Mouse (Mus musculus) cerebellum, adult 18-20 months (tissue): ENCODE data around the gene Hoxa6.

ENCODE experiments used
- DNase-seq, 2 experiments: peaks; one replicate each; pipeline ENCODE4 v3.0.0; 2021

The Hoxa6 gene

DNA sequence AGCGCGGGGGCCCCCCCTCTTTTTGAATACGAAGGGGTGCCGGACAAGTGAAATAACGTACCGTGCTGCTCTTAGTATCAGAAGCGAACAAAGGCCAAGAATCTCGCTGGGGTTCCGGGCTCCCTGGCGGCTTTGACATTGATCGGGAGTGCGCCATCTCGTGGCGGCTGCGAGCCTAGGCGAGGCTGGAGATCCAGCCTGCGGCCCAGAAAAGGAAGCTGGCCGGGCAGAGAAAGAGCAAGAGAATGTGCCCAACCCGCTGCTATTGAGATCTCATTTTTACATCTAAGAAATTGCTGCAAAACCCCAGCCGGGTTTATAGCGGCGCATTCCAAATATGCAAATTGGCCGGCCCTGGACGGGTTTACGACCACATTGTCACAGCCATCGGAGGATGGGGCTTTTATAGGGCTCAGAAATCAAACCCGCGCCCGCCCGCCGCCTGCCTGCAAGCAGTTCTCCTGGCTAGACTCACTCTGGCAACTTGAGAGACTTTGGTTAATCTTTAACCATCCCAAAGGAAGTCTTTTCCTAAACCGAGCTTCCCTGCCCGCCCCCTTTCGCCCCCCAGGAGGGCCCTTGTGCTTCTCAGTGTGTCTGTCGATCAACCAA lies 32.0 kb upstream of the Hoxa6 start, which contains the start of gene Hoxa10:
Hoxa10 (minus strand) TSS at position 466 of the 612 bp plus-strand sequence.
- DNase-seq = peak in 1 of 2 experiments; percentile 21

GRCm38 (mm10) chr6:52239625-52240388 lies 31.3 kb upstream of the Hoxa6 start:
- DNase-seq = no peak

GRCm38 (mm10) chr6:52238976-52239375 lies 30.5 kb upstream of the Hoxa6 start:
- DNase-seq = no peak

- no peak for DNase-seq
Observed at GRCm38 (mm10) chr6:52238155-52238545, 29.6 kb upstream of the Hoxa6 start.

DNA sequence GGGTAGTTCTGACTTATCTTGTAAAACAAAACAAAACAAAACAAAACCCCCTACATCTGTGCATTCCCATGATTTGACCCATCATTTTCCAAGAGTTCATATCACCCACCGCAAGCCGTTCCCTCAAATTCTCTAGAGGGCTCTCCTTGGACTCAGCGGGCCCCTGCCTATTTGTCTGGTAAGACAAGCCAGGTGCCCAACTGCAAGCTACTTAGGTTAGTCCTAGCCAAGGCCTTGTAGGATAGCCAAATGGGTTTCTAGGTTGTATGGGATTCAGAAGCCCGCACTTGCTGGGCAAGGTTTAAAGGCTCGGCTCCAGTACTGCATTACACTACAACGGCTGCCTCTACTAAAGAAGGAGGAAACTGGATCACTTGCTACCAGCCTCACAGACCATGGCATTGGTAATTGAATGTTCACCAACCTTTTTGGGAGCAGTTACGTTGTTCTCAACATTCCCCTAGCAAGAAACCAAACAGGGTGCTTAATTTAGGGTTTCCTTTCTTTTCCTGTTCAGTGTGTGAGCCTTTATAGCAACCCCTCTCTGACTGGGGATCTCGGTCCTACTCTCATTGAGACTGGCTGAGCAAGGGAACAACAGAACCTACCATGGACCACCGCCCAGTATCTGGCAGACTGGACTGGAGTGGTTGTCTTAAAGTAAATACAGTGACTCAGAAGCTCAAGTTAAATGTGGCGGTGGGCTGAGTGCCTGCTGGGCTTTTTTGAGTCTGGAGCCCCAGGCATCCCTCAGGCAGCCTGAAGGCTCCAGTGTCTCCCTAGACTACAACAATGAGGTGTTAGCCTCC lies 29.0 kb upstream of the Hoxa6 start:
- DNase-seq = no peak

- no peak for DNase-seq
Observed at GRCm38 (mm10) chr6:52236806-52237205, 28.3 kb upstream of the Hoxa6 start.

DNA sequence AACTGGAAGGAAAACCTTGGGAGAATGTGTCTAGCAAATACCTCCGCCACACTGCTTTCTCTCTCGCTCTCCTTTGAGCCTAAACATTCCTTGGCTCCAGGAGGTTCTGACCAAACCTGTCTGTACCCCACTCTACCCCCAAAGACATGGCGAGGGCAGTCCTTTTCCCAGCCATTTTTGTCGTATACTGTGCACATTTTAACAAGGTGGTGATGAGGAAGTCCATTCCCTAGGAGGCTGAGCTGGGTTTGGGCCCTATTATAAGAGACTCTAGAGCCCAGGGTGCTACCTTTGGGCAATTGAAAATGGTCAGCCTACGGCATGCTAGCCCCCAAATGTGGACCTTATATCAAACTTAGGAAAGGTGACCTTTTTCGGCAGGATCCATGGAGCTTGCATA lies 27.3 kb upstream of the Hoxa6 start:
- no peak for DNase-seq

GRCm38 (mm10) chr6:52235267-52235666 lies 26.7 kb upstream of the Hoxa6 start:
- DNase-seq = no peak

- no peak for DNase-seq
Observed at GRCm38 (mm10) chr6:52234428-52235140, 26.1 kb upstream of the Hoxa6 start.

- DNase-seq = no peak
Observed at GRCm38 (mm10) chr6:52233546-52234427, 25.3 kb upstream of the Hoxa6 start.

DNA sequence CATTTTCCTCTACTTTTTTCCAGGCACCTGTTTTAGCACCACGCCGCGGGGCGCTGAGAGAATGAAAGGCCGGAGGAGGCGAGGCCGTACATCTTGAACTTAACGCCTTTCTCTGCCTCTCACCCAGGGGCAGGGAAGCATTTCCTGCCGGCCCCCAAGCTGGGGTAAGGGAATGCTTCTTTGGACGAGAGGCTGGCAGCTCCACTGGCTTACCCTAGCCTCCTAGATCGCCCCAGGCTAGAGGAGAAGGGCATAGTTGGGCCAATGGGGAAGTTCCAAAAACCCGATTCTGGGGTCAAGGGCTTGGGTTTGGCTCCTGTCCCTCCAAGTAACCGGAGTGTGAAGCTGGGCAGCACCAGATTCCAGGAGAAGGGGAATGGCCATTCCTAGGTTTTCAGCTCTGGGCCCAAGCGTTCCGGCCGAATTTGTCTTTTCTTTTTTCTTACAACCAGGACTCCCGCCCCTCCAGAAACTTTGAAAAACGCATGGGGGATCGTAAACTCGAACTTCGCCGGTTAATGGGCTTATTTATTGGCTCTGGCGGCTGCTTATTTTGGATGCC lies 24.5 kb upstream of the Hoxa6 start:
- no peak for DNase-seq

- no peak for DNase-seq
Observed at GRCm38 (mm10) chr6:52232568-52232965, 24.0 kb upstream of the Hoxa6 start.

GRCm38 (mm10) chr6:52231885-52232567 lies 23.5 kb upstream of the Hoxa6 start:
- no peak for DNase-seq

- no peak for DNase-seq
Observed at GRCm38 (mm10) chr6:52230516-52231165, 22.1 kb upstream of the Hoxa6 start, which contains the start of gene Hoxa9. Hoxa9 (minus strand) TSS chr6:52231089.

DNA sequence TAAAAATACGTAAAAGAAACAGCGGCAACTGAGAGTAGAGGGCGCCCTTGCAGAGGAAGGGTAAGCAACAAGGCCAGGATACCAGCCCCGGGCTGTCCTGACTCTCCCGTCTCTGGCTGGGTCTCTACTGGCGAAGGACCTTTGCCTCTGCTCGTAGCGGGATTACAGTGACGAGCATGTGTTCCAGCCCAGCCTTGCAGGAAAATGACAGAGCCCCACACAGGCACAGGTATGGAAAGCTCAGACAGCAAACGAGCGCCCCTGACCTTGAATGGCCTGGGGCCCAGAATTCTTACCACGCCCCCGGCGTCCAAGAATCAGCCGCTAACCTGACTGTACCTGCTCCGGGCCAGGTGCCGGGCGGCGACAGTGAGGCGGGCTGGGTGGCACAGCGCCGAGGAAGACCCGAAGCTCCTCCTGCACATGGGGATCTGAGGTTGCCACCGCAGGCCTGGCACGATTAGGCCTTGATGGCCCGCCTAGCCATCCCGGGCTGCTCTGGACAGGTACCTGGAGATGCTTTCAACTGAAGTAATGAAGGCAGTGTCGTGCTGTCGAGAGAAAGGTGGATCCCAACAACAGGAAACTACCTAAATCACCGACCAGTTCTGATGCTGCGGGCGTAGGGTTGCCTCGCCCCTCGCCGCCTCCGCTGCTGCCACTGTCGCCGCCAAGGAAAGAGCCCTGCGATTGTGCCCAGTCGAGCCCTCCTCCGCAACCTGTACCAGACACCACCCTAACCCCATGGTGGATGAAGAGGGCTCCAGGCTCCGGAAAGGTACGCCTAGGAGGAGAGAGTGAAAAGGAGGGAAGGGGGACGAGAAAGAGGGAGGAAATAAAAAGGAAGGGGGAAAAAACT lies 21.3 kb upstream of the Hoxa6 start:
- no peak for DNase-seq

DNA sequence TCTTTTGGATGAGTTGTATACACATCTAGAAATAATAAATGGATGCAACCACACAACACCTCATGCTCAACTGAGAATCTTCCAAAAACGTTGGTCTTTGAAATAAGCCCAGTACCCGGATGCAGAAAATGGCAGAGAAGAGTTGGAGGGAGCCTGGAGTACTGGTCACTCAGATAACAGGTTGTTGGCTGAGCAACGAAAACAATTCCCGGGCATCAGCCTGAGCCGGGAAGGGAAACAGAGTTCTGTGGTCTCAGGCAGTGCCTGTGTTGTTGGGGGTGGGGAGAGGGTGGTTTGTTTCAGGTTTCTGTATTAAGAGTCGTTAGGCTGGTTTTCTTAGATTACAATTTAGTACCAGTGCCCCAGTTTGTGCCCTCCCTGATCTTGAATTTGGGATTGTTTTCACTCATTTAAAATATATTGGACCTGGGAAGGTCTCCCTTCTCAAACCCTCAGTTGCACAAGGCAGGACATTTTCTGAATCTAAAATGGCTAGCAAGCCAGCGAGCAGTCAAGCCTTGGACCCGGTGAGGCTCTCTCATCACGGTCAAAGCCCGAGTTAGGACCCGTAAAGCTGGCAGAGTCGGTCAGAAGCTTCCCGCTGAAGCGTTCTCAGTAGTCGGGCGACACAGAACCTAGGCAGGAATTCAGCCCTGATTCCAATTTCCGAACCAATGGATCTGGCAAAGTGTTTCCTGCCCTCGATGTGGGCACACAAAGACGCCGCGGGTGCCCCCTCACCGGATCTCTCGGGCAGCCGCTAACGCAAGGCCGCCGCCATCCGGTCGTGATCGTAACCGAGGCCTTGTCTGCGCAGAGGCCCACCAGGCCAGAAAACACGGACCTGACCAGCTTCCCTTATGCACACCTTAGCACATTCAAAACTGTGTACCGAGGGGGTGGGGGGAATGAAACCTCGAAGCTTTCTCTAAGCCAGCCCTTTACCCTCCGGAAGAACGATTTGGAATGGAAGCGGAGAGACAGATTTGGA lies 20.2 kb upstream of the Hoxa6 start:
- no peak for DNase-seq

- no peak for DNase-seq
Observed at GRCm38 (mm10) chr6:52227470-52228222, 19.1 kb upstream of the Hoxa6 start.
